Mouse (Mus musculus): ENCODE measurements around the gene Wfdc18.

Gene Wfdc18

DNA sequence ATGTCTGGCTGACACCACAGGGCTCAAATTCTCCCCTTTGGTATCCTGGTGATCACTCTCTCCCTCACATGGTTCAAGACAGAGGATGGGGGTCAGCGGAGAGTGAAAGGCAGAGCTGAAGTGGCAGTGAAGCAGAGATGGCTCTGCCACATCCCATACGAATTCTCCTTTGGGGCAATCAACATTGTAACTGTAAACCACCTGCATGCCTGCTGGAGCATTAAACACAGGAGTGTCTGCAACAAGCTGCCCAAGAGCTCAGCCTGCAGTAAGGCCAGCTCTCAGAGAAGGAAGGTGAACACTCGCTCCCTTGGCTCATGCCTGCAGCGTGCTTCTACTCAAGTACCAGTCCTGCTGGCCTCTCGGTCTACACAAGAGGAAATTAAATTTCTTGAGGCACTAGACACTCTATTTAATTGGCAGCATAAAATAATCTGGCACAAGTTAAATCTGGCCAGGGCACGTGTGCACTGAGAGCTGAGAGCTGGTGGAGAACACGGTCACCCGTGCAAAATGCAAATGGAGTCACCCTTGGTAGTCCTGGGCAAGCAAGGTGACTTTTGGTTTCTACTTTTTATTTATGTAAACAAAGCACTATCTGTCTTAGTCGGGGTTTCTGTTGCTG, 34.0 kb downstream of the Wfdc18 start:
- no peak for DNase-seq (ENCODE audit: low spot score in 2 of 2)

DNA sequence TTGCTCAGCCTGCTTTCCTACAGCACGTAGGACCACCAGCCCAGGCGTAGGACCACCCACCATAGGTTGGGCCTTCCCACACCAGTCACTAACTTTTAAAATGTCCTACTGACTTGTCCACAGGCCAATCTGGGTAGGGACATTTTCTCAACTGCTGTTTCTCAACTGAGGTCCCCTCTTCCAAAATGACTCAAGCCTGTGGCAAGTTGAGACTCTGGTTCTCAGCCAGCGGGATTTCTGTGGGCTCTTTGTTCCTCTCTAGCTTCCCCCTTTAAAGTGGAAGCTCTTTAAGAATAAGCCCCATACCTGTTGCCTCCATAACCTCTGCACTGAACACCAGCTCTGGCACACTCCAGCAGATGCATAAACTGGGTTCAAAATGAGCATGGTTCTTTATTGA, 34.7 kb downstream of the Wfdc18 start:
- DNase-seq (ENCODE audit: low spot score in 2 of 2), result no peak

DNA sequence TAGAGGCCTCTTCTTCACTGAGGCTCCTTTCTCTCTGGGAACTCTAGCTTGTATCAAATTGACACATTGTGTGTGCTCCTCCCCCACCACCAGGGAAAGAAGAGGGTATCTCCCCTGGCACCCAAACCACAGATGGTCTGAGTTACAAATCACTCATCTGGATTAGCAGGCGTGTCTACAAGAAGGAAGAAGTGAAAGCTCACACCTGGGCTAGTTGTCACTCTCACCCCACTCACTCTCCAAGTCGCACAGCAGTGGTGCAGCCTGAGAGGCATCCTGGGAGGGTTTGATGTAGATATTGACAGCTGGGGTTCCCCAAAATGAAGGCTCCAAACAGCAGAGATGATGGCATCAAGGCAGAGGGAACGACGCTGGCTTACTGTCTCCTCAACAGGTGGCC, 37.3 kb downstream of the Wfdc18 start:
- no peak for DNase-seq (ENCODE audit: low spot score in 2 of 2)

DNA sequence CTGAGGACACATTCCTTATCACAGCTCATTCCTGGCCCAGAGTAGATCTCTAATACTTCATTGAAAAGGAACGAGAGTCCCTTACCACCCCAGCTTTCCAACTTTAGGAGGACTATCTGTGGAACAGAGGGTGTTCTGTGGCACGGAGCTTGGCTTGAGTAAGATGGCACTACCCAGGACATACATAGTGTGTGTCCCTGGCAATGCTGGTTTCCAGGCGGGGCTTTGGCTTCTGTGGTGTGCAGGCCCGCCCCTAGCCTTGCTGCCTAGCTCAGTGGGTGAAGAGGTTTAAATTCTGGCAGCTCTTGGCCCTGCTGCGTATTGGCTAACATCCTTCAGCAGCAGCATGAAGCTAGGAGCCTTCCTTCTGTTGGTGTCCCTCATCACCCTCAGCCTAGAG, 37.9 kb downstream of the Wfdc18 start, which contains the start of gene Wfdc21:
Wfdc21 (plus strand) TSS at position 260 of the 400 bp plus-strand sequence.
- no peak for DNase-seq (ENCODE audit: low spot score in 2 of 2)

DNA sequence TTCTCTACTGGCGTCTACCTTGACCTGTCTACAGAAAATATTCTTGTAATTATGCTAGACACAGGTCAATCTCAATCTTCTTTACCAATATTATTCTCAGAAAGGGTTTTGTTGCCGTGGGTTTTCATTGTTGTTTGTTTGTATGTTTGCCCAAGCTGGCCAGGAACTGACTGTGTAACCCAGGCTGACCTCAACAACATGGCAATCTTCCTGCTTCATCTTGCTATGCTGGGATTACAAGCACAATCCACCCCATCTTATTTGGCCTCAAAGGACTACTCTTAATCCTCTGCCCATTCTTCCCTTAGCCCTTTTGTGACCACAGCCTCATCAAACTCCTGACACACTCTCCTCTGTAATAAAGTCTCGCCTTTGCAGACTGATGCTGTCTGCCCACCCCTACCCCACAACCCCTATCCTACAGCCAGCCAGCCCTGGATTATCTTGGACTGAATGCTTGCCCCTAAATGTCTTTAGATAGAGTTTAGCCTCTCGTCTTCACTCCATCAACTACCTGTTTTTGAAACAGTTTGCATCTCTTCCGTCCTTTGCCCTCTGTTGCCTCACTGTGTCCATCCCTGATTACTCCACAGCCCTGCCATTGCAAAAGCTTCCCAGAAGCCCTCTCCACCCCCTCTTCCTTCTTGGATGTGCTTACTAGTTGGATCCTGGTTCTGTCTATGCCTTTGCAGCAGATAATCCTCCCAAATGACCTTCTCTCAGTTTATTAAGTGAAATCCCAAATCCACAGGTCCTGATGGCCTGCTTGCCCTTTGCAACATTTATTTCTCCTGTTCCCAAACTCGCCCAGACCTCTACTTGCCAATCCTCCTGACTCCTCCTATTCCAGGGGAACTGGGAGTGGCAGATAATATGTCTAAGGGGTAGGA, 38.8 kb downstream of the Wfdc18 start:
- no peak for DNase-seq (ENCODE audit: low spot score in 2 of 2)

DNA sequence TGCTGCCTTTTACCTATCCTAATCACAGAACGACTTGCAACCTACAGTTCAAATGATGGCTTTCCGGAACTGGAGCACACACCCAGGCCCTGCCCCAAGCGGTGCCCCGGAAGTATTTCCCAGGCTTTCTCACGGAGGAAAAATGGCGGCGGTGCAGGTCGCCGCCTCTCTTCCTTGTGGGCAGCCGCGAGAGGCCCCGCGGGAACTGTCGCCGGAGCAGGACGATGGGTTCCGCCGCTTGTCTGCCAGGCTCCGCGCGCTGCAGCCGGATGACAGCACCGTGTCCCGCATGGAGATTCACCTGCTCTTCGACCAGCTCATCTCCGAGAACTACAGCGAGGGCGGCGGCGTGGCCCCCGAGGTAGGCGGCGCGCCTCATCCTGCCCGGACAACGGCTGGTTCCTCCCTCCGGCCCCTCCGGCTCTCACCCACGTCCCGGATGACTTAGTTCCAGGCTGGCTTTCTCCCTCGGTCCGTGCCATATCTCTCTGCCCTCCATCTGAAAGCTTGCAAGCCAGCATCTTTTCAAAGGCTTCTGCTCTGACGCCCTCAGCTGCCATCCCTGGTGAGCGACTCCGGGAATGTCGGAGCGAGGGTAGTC, 44.9 kb downstream of the Wfdc18 start, which contains the start of gene Heatr6:
Heatr6 (plus strand) TSS at position 116 of the 601 bp plus-strand sequence.
- DNase-seq (ENCODE audit: low spot score in 2 of 2), result peak; percentile 90 to 91

DNA sequence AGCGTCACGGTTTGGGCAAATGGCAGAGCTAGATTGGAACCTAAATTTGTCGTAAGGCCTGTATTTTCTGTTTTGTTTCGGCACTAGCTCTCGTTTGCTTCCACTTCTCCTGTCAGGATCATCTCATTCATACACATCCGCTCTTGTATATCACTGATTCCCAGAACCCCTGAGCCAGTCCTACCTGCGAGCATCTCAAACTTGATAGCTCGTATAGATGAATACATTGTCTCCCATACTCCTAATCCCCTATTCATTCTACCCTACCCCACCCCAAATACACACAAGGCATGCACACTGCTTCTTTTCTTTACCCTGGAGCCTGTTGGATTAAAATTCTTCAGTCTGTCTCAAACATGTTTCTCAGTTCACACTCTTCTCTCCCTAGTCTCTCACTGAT, 45.4 kb downstream of the Wfdc18 start:
- DNase-seq (ENCODE audit: low spot score in 2 of 2), result no peak

Data from right cerebral cortex, adult 2 months (tissue).